Mouse (Mus musculus): ENCODE measurements around the gene Foxred2. TPM values are rescaled to one million over a fixed set of nuclear protein-coding genes. Genes with fewer than 3 reads are reported as not detected.

Gene Foxred2
- polyA plus RNA-seq, 1 experiment from 2014 or later: 17.3 TPM

DNA sequence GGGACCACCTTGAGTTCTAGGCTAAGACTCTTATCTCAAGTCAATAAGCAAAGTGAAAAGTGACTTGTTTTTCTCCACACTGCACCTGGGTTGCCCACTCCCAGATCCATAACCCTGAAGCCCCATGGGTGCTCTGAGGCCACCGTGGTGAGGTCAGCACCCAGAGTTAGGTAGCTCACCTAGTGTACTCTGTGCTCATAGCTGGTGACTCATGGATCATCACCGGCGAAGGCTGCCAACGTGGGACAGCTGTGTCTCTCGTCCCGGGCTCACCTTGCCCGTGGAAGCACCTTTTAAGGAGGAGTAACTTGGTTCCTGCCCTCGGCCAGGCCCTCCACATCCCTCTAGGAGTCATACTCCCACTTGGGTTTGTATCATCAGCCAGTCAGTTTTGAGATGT lies 43.5 kb downstream of the Foxred2 start:
- no peak for ATAC-seq
- Histone ChIP-seq H3K9ac (replicated peaks; ENCODE audit: low read depth, low read length) (no peak overlapping the region), H3K27me3 (replicated peaks; ENCODE audit: control insufficient read depth, insufficient read depth, low read length) (no peaks in the 10 kb centered on the region), H3K36me3 (ENCODE audit: control insufficient read depth, insufficient read depth) (peaks cover 13% of the 10 kb centered on the region), H3K4me1 (replicated peaks; ENCODE audit: control insufficient read depth, insufficient read depth, low read length) (no peaks in the 10 kb centered on the region), H3K4me3 (replicated peaks; ENCODE audit: low read length) (no peak overlapping the region), H3K27ac (ENCODE audit: low read length) (no peak overlapping the region), H3K4me2 (ENCODE audit: low read length) (no peak overlapping the region), H3K9me3 (ENCODE audit: control insufficient read depth, low read length) (no peaks in the 10 kb centered on the region)
- WGBS: 82% methylated on average over 8 of the region's 8 CpGs

DNA sequence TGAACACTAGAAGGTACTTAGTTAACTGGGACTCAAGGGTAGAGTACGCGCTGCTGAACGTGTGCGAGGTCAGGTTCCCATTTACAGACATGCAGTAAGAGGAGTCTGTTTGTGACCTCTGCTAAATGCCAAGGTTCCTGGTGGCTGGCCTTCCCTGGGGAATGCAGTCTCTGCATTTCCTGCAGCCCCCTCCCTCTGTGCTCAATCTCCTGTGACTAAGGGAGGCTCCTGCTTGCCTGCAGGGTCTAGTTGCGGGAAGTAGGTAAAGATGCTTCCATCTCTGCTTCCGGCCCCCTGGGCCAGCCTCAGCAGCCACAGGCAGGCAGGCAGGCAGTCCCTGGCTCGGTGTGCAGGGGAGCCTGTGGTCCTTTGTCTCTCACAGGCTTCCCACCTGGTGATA lies 43.9 kb downstream of the Foxred2 start:
- H3K4me3 ChIP-seq (replicated peaks; ENCODE audit: low read length): no peak overlapping the region
- H3K27me3 ChIP-seq (replicated peaks; ENCODE audit: control insufficient read depth, insufficient read depth, low read length): no peaks in the 10 kb centered on the region
- no peaks in the 10 kb centered on the region for H3K4me1 ChIP-seq (replicated peaks; ENCODE audit: control insufficient read depth, insufficient read depth, low read length)
- no peaks in the 10 kb centered on the region for H3K9me3 ChIP-seq (ENCODE audit: control insufficient read depth, low read length)
- H3K9ac ChIP-seq (replicated peaks; ENCODE audit: low read depth, low read length): no peak overlapping the region
- H3K36me3 ChIP-seq (ENCODE audit: control insufficient read depth, insufficient read depth): peaks cover 13% of the 10 kb centered on the region
- ATAC-seq: no peak
- WGBS: 55% methylated on average over 7 of the region's 7 CpGs
- H3K27ac ChIP-seq (ENCODE audit: low read length): no peak overlapping the region
- no peak overlapping the region for H3K4me2 ChIP-seq (ENCODE audit: low read length)

DNA sequence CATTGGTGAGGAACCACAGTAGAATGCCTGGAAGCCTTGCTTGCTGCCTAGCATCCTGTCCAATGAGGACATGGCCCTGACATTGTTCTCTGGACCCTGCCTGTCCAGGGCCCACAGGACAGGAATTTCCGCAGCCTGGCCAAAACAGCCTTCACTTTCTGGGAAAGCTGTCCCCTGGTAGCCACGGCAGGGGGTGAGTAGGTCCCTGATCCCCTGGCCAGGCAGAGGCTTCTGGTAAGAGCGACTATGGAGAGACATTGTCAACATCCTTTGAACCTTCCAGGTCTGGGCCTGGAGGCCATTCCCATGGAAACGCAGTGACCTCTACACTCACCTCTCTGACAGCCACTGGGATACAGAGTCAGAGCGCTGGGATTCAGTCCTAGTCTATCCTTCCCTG lies 44.5 kb downstream of the Foxred2 start:
- Histone ChIP-seq H3K4me3 (replicated peaks; ENCODE audit: low read length) (no peak overlapping the region), H3K36me3 (ENCODE audit: control insufficient read depth, insufficient read depth) (peaks cover 13% of the 10 kb centered on the region), H3K9ac (replicated peaks; ENCODE audit: low read depth, low read length) (no peak overlapping the region), H3K4me2 (ENCODE audit: low read length) (no peak overlapping the region), H3K4me1 (replicated peaks; ENCODE audit: control insufficient read depth, insufficient read depth, low read length) (no peaks in the 10 kb centered on the region), H3K27me3 (replicated peaks; ENCODE audit: control insufficient read depth, insufficient read depth, low read length) (no peaks in the 10 kb centered on the region), H3K27ac (ENCODE audit: low read length) (no peak overlapping the region), H3K9me3 (ENCODE audit: control insufficient read depth, low read length) (no peaks in the 10 kb centered on the region)
- 64% methylated on average over 5 of the region's 5 CpGs for WGBS
- ATAC-seq: no peak

DNA sequence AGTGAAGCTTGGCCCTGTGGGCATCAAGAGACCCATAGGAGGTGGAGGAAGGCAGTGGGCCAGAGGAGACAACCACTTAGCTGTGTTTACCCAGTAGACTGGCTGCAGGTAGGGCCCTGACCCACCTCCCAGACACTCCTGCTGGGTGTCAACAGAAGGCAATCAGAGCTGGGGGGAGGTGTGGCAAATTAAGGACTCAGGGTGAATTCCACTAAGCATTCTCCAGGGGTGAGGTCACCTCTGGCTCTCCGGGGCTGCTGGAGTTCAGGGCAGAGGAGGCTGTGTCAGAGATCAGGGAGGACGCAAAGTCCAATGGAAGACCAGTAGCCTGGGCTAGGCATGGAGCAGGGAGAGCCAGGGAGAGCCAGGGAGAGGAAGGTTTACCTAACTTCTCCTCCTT lies 45.5 kb downstream of the Foxred2 start:
- ATAC-seq: no peak
- Histone ChIP-seq H3K4me1 (replicated peaks; ENCODE audit: control insufficient read depth, insufficient read depth, low read length) (no peaks in the 10 kb centered on the region), H3K36me3 (ENCODE audit: control insufficient read depth, insufficient read depth) (peaks cover 13% of the 10 kb centered on the region), H3K27ac (ENCODE audit: low read length) (no peak overlapping the region), H3K4me2 (ENCODE audit: low read length) (no peak overlapping the region), H3K9me3 (ENCODE audit: control insufficient read depth, low read length) (no peaks in the 10 kb centered on the region), H3K9ac (replicated peaks; ENCODE audit: low read depth, low read length) (no peak overlapping the region), H3K4me3 (replicated peaks; ENCODE audit: low read length) (no peak overlapping the region), H3K27me3 (replicated peaks; ENCODE audit: control insufficient read depth, insufficient read depth, low read length) (no peaks in the 10 kb centered on the region)
- WGBS: 14% methylated on average over 2 of the region's 2 CpGs

DNA sequence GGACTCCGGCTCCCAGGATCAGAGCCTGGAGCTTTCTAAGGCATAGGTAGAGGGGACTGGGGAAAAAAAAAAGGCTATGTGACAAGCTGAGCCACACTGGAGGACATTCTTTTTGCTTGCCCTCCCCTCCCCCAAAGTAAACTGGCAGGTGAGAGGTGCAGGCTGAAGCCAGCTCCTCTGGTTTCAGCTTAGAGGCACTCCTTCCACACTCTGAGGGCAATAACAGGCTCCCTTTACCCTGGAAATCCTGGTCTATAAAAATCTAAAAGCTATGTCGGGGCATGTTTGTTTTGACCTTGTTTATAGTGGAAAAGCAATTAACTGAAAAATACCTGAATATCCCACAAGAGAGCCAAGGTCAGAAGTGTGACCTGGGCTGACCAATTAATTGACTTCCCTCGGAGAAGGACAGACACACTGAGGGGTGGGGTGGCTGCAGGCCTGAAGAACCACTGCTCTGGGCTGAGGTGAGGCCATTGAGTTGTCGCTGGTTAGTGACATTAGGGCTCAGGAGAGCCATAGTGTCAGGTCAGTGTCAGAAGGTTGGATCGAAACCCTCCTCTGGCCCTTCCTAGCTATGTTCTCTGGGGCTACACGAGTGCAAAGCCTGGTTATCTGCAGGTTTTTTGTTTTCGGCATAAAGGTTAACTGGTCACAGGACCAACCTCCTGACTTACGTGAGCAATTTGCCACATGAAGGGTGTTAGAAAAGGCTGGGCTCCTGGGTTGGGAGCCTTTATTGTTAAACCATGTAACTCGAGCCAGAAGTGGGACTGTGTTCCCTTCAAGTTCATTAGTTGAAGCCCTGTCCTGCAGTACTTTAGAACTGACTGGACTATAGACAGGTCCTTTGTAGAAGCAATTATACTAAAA lies 48.6 kb downstream of the Foxred2 start:
- H3K4me1 ChIP-seq (replicated peaks; ENCODE audit: control insufficient read depth, insufficient read depth, low read length): peaks cover 13% of the 10 kb centered on the region
- no peaks in the 10 kb centered on the region for H3K27me3 ChIP-seq (replicated peaks; ENCODE audit: control insufficient read depth, insufficient read depth, low read length)
- WGBS: 44% methylated on average over 9 of the region's 9 CpGs
- no peak overlapping the region for H3K4me3 ChIP-seq (replicated peaks; ENCODE audit: low read length)
- H3K4me2 ChIP-seq (ENCODE audit: low read length): no peak overlapping the region
- no peak overlapping the region for H3K9ac ChIP-seq (replicated peaks; ENCODE audit: low read depth, low read length)
- H3K9me3 ChIP-seq (ENCODE audit: control insufficient read depth, low read length): no peaks in the 10 kb centered on the region
- no peak for ATAC-seq
- H3K36me3 ChIP-seq (ENCODE audit: control insufficient read depth, insufficient read depth): no peaks in the 10 kb centered on the region
- no peak overlapping the region for H3K27ac ChIP-seq (ENCODE audit: low read length)

DNA sequence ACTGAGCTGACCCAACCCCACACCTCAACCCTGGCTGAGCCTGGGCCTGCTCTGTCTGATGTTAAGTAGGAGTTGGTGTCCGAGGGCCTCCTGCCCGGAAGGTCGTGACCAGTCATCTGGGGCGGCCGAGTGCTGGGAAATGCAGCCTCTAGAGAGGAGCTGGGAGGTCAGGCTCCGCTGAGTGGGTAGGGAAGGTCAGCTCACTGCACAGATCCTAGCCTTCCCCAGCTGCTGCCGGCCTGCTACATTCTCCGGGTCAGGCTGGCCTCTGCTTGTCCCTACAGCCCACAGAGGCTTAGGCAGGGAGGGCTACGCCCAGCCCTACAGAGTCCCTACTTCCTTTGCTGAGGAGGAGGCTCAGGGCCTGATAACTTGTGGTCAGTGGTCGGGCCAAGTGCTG lies 50.0 kb downstream of the Foxred2 start:
- no peak overlapping the region for H3K4me2 ChIP-seq (ENCODE audit: low read length)
- H3K27ac ChIP-seq (ENCODE audit: low read length): no peak overlapping the region
- no peak overlapping the region for H3K4me3 ChIP-seq (replicated peaks; ENCODE audit: low read length)
- H3K9ac ChIP-seq (replicated peaks; ENCODE audit: low read depth, low read length): no peak overlapping the region
- WGBS: 59% methylated on average over 10 of the region's 10 CpGs
- H3K9me3 ChIP-seq (ENCODE audit: control insufficient read depth, low read length): no peaks in the 10 kb centered on the region
- no peaks in the 10 kb centered on the region for H3K27me3 ChIP-seq (replicated peaks; ENCODE audit: control insufficient read depth, insufficient read depth, low read length)
- no peaks in the 10 kb centered on the region for H3K36me3 ChIP-seq (ENCODE audit: control insufficient read depth, insufficient read depth)
- peaks cover 13% of the 10 kb centered on the region for H3K4me1 ChIP-seq (replicated peaks; ENCODE audit: control insufficient read depth, insufficient read depth, low read length)
- no peak for ATAC-seq

DNA sequence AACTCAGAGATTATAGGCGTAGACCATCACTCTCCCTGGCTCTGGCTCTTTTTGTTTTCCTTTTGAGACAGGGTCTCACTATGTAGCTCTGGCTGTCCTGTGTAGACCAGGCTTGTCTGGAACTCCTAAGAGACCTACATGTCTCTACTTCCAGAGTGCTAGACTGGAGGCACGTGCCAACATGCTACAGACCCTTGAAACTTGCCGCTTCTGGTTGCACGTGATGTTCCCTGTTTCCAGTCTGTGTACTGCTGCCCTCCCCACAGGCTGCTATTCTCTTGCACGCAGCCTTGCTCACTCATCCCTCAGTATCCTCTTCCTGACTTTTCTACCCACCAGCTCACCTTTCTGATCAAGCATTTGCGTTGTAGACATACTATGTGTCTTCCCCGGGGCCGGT lies 50.4 kb downstream of the Foxred2 start:
- H3K36me3 ChIP-seq (ENCODE audit: control insufficient read depth, insufficient read depth): no peaks in the 10 kb centered on the region
- H3K27me3 ChIP-seq (replicated peaks; ENCODE audit: control insufficient read depth, insufficient read depth, low read length): no peaks in the 10 kb centered on the region
- H3K9ac ChIP-seq (replicated peaks; ENCODE audit: low read depth, low read length): no peak overlapping the region
- no peaks in the 10 kb centered on the region for H3K9me3 ChIP-seq (ENCODE audit: control insufficient read depth, low read length)
- ATAC-seq: no peak
- 83% methylated on average over 8 of the region's 8 CpGs for WGBS
- H3K4me1 ChIP-seq (replicated peaks; ENCODE audit: control insufficient read depth, insufficient read depth, low read length): peaks cover 13% of the 10 kb centered on the region
- H3K4me2 ChIP-seq (ENCODE audit: low read length): no peak overlapping the region
- no peak overlapping the region for H3K27ac ChIP-seq (ENCODE audit: low read length)
- no peak overlapping the region for H3K4me3 ChIP-seq (replicated peaks; ENCODE audit: low read length)

DNA sequence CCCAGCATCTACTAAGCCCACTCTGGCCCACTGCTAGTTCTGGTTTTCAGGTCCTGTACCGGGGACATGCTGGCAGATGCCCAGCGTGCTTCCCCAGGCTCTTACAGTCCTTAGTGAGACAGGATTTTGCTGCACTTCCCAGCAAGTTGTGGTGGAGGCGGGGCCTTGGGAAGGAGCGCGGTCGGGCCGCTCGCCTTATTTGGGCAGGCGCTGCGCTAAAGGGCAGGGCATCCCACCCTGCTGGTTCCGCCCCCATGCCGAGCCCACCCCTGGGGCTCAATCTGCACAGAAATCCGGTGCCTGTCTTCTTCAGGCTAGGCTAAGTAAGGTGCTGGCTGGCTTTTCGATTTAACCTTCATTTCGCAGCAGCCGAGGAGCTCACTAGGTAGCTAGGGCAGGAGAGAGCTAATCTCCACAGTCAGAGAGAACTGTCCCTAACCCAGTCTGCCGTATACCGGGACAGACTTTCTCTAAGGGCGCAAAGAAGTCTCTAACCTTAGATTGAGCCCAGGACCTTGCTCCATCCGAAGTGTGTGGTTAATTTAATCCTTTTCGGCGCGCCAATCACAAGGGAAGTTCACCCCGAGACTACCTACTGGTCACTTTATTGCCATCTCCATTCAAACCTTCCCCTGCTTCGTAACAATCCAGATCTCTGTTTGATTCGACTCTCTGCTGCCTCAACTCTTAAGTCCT lies 51.1 kb downstream of the Foxred2 start:
- 5% methylated on average over 26 of the region's 26 CpGs for WGBS
- ATAC-seq: peak; percentile 62

DNA sequence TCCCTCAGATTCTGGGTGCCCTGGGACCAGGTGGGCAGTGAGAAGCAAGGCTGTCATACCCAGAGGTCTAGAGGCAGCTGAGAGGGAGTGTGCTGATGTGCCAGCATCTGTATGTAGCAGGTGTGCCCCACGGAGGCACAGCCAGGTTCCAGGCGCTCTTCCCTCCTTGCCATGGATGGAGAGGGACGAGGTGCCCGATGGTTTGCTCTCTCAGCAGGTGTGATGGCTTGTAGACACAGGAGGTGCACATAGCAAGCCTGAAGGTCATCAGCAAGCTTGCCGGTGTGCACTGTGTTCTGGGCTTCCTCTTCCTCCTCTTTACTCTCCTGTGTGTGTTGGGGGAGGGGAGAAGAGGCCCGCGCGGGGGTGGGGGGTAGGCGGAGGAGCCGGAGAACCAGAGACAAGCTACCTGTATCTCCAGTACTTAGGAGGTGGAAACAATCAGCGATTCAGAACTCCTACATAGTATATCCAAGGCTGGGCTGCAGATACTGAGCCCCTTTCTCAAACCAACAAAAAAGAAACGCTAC lies 52.1 kb downstream of the Foxred2 start:
- Histone ChIP-seq H3K9me3 (ENCODE audit: control insufficient read depth, low read length) (no peaks in the 10 kb centered on the region), H3K9ac (replicated peaks; ENCODE audit: low read depth, low read length) (no peak overlapping the region), H3K36me3 (ENCODE audit: control insufficient read depth, insufficient read depth) (no peaks in the 10 kb centered on the region), H3K27me3 (replicated peaks; ENCODE audit: control insufficient read depth, insufficient read depth, low read length) (no peaks in the 10 kb centered on the region), H3K4me1 (replicated peaks; ENCODE audit: control insufficient read depth, insufficient read depth, low read length) (peaks cover 13% of the 10 kb centered on the region), H3K4me2 (ENCODE audit: low read length) (no peak overlapping the region), H3K4me3 (replicated peaks; ENCODE audit: low read length) (no peak overlapping the region), H3K27ac (ENCODE audit: low read length) (no peak overlapping the region)
- WGBS: 31% methylated on average over 12 of the region's 12 CpGs
- no peak for ATAC-seq

More for the DNA sequence above, 51.1 kb downstream of the Foxred2 start:
- Histone ChIP-seq H3K27me3 (replicated peaks; ENCODE audit: control insufficient read depth, insufficient read depth, low read length) (no peaks in the 10 kb centered on the region), H3K4me3 (replicated peaks; ENCODE audit: low read length) (peak overlapping the region; percentile 31), H3K36me3 (ENCODE audit: control insufficient read depth, insufficient read depth) (no peaks in the 10 kb centered on the region), H3K4me1 (replicated peaks; ENCODE audit: control insufficient read depth, insufficient read depth, low read length) (peaks cover 13% of the 10 kb centered on the region), H3K9ac (replicated peaks; ENCODE audit: low read depth, low read length) (0 out of 2 replicates have a peak overlapping the region, but pooled peaks have one; percentile 47), H3K4me2 (ENCODE audit: low read length) (peak overlapping the region; percentile 57), H3K27ac (ENCODE audit: low read length) (no peak overlapping the region), H3K9me3 (ENCODE audit: control insufficient read depth, low read length) (no peaks in the 10 kb centered on the region)

All from forebrain, embryonic 16.5 days (tissue).